Mouse (Mus musculus) common myeloid progenitor, adult 5-6 weeks (primary cell): ENCODE measurements around the gene Slc23a3. TPM values are rescaled to one million over a fixed set of nuclear protein-coding genes. Genes with fewer than 3 reads are reported as not detected.

Experiments used
- ATAC-seq: replicated peaks from 2 replicates; pipeline ENCODE4 v1.8.0; 2016; ENCODE audit warnings: low read depth, mild to moderate bottlenecking, moderate TSS enrichment, inconsistent platforms; ENCODE audit not compliant: poor library complexity, severe bottlenecking
- total RNA-seq: library from RNA; stranded (forward); fragments of 200-1000, 187-1606 nt; gene quantifications from 2 replicates; pipeline ENCODE4 v1.2.3, GENCODE M21; 2017

Slc23a3 gene
- total RNA-seq, 1 experiment from 2014 or later, result not detected

GRCm38 (mm10) chr1:75140601-75141190 is 7.0 kb upstream of the Slc23a3 start:
- no peak for ATAC-seq

GRCm38 (mm10) chr1:75138448-75138847 is 4.8 kb upstream of the Slc23a3 start:
- no peak for ATAC-seq

- peak; percentile 45 for ATAC-seq
These were observed 3.0 kb upstream of the Slc23a3 start for GRCm38 (mm10) chr1:75136730-75137129.

GRCm38 (mm10) chr1:75136293-75136692 is 2.6 kb upstream of the Slc23a3 start:
- no peak for ATAC-seq

GRCm38 (mm10) chr1:75128641-75129040 is 5.0 kb downstream of the Slc23a3 start:
- no peak for ATAC-seq

- no peak for ATAC-seq
These were observed 8.3 kb downstream of the Slc23a3 start for GRCm38 (mm10) chr1:75125418-75125817.

- peak; percentile 89 for ATAC-seq
These were observed 9.1 kb downstream of the Slc23a3 start, which contains the start of gene Nhej1 for GRCm38 (mm10) chr1:75124346-75125321. Gene Nhej1 (minus strand): TSS chr1:75125200.

GRCm38 (mm10) chr1:75122211-75122610 is 11.5 kb downstream of the Slc23a3 start:
- no peak for ATAC-seq

Other genes starting within 250 kb of the Slc23a3 start
- not detected in 2 replicates for gene Fev, start 248.5 kb downstream of the Slc23a3 start, total RNA-seq
- not detected in 2 replicates for gene Cryba2, start 240.7 kb downstream of the Slc23a3 start, total RNA-seq
- gene Cfap65, start 198.3 kb downstream of the Slc23a3 start, total RNA-seq, result not detected in 2 replicates
- not detected in 2 replicates for gene Ihh, start 182.2 kb downstream of the Slc23a3 start, total RNA-seq
- gene Nhej1, start 8.7 kb downstream of the Slc23a3 start, total RNA-seq, result 2.7 and 6.6 TPM in 2 replicates
- 37.0 and 38.3 TPM in 2 replicates for gene Cnppd1, start 8.8 kb upstream of the Slc23a3 start, total RNA-seq
- 45.8 and 60.1 TPM in 2 replicates for gene Retreg2, start 8.9 kb upstream of the Slc23a3 start, total RNA-seq
- gene Zfand2b, start 34.8 kb upstream of the Slc23a3 start, total RNA-seq, result 12.7 and 21.8 TPM in 2 replicates
- gene Abcb6, start 46.5 kb upstream of the Slc23a3 start, total RNA-seq, result 17.8 and 22.9 TPM in 2 replicates
- gene Ankzf1, start 58.3 kb upstream of the Slc23a3 start, total RNA-seq, result 13.1 and 17.3 TPM in 2 replicates
- gene Atg9a, start 58.3 kb upstream of the Slc23a3 start, total RNA-seq, result 6.8 and 8.5 TPM in 2 replicates
- 7.5 and 13.1 TPM in 2 replicates for gene Glb1l, start 76.9 kb upstream of the Slc23a3 start, total RNA-seq
- gene Stk16, start 76.9 kb upstream of the Slc23a3 start, total RNA-seq, result 60.9 and 92.2 TPM in 2 replicates
- gene Tuba4a, start 86.0 kb upstream of the Slc23a3 start, total RNA-seq, result 156 and 186 TPM in 2 replicates
- gene A630095N17Rik, start 98.2 kb upstream of the Slc23a3 start, total RNA-seq, result 1.1 TPM in 1 of 2 replicates, not detected in the other
- gene Dnajb2, start 102.5 kb upstream of the Slc23a3 start, total RNA-seq, result 5.9 and 9.5 TPM in 2 replicates
- gene Ptprn, start 130.6 kb upstream of the Slc23a3 start, total RNA-seq, result 0.14 TPM in 1 of 2 replicates, not detected in the other
- gene Resp18, start 144.5 kb upstream of the Slc23a3 start, total RNA-seq, result not detected in 2 replicates
- 28.7 and 37.5 TPM in 2 replicates for gene Dnpep, start 184.1 kb upstream of the Slc23a3 start, total RNA-seq
- not detected in 2 replicates for gene Des, start 226.4 kb upstream of the Slc23a3 start, total RNA-seq
- not detected in 2 replicates for gene Speg, start 241.4 kb upstream of the Slc23a3 start, total RNA-seq